Mouse (Mus musculus) forebrain, postnatal 0 days (tissue): ENCODE measurements around the gene Cope. TPM values are rescaled to one million over a fixed set of nuclear protein-coding genes. Genes with fewer than 3 reads are reported as not detected.

Source experiments
- ATAC-seq: fragments of 200-750 bp; cut with Nextera tagmentation; 2 replicates; pipeline ENCODE4 v1.8.0; 2017; ENCODE audit warnings: mild to moderate bottlenecking, moderate library complexity
- DNase-seq: peaks from one replicate; pipeline ENCODE4 v3.0.0-alpha.2; 2015
- H3K27ac ChIP-seq: fragments of 300-500 bp; sonication (generic); 2 replicates; pipeline ENCODE4 v1.5.1; 2014; ENCODE audit warnings: low read depth, mild to moderate bottlenecking, antibody characterized with exemption, low read length, moderate library complexity, mixed read lengths
- H3K27me3 ChIP-seq: fragments of 300-500 bp; sonication (generic); 2 replicates; pipeline ENCODE4 v1.6.1; 2014; ENCODE audit warnings: mild to moderate bottlenecking, low read length, mixed read lengths; ENCODE audit not compliant: insufficient read depth
- H3K36me3 ChIP-seq: fragments of 300-500 bp; sonication (generic); 2 replicates; pipeline ENCODE4 v1.6.1; 2014; ENCODE audit warnings: mild to moderate bottlenecking, moderate library complexity; ENCODE audit not compliant: insufficient read depth
- H3K4me1 ChIP-seq: fragments of 300-500 bp; sonication (generic); 2 replicates; pipeline ENCODE4 v1.6.1; 2014; ENCODE audit warnings: antibody characterized with exemption; ENCODE audit not compliant: insufficient read depth
- H3K4me2 ChIP-seq: fragments of 300-500 bp; sonication (generic); 2 replicates; pipeline ENCODE4 v1.6.1; 2014; ENCODE audit warnings: low read depth, mild to moderate bottlenecking, moderate library complexity
- H3K4me3 ChIP-seq: fragments of 300-500 bp; sonication (generic); 2 replicates; pipeline ENCODE4 v1.5.1; 2014; ENCODE audit warnings: low read depth, low read length, mixed read lengths
- H3K9ac ChIP-seq: fragments of 300-500 bp; sonication (generic); 2 replicates; pipeline ENCODE4 v1.6.1; 2014; ENCODE audit warnings: mild to moderate bottlenecking
- H3K9me3 ChIP-seq: fragments of 300-500 bp; sonication (generic); 2 replicates; pipeline ENCODE4 v1.6.1; 2016; ENCODE audit warnings: low read length
- CTCF ChIP-seq: sonication (generic); IDR thresholded peaks from 2 replicates; pipeline ENCODE4 v1.5.1; 2016; ENCODE audit warnings: antibody characterized with exemption, control low read depth, low read depth
- WGBS: fragments of 180-500 bp; shearing (Covaris S2); extraction: QIAGEN DNeasy Blood & Tissue Kit; methylation state at CpG from one replicate; pipeline ENCODE4 v1.1.7; 2014; 5-methylcytosine and 5-hydroxymethylcytosine counted together
- polyA plus RNA-seq: library from polyadenylated mRNA; unstranded; fragments of >200 nt; fragmentation: Nextera tagmentation; extraction: Ambion mirVana; gene quantifications from 2 replicates; pipeline ENCODE4 v1.2.1, GENCODE M21; 2015
- total RNA-seq: library from RNA; depleted of rRNA; stranded (reverse); fragments of >200 nt; gene quantifications from 2 replicates; pipeline ENCODE4 v1.2.3, GENCODE M21; 2014; rRNA removed

Cope gene
- total and polyA plus RNA-seq, 2 experiments from 2014 or later = 86.6 to 259 TPM

- TF ChIP-seq CTCF = peak; percentile 4; the same call in 1 of the 2 replicates
- peak overlapping the region; percentile 94 for H3K4me3 ChIP-seq
- WGBS = 5% methylated on average over 56 of the region's 64 CpGs
- ATAC-seq (peak; percentile 61), DNase-seq (no peak)
- H3K27me3 ChIP-seq = no peaks in the 10 kb centered on the region
- peaks cover 19% of the 10 kb centered on the region for H3K4me1 ChIP-seq
- peak overlapping the region; percentile 91 for H3K9ac ChIP-seq
- H3K27ac ChIP-seq = peak overlapping the region; percentile 91
- H3K4me2 ChIP-seq = peak overlapping the region; percentile 96
- H3K9me3 ChIP-seq = no peaks in the 10 kb centered on the region
- no peaks in the 10 kb centered on the region; the same call in 1 of the 2 replicates for H3K36me3 ChIP-seq
These were observed 50.4 kb downstream of the Cope start for GRCm38 (mm10) chr8:70352657-70353151.

- Histone ChIP-seq H3K9me3 (no peaks in the 10 kb centered on the region), H3K27me3 (no peaks in the 10 kb centered on the region), H3K4me3 (peak within 1 kb of the TSS; percentile 94), H3K4me1 (peaks cover 19% of the 10 kb centered on the region), H3K36me3 (no peaks in the 10 kb centered on the region; the same call in 1 of the 2 replicates), H3K27ac (peak within 1 kb of the TSS; percentile 91), H3K9ac (peak within 1 kb of the TSS; percentile 91), H3K4me2 (peak within 1 kb of the TSS; percentile 96)
- DNase-seq (peak; percentile 100), ATAC-seq (peak; percentile 91)
- no peak for TF ChIP-seq CTCF
- WGBS = under 1% methylated on average over 49 of the region's 69 CpGs
These were observed 51.0 kb downstream of the Cope start, which contains the start of gene Upf1 for GRCm38 (mm10) chr8:70353194-70353817. TSS of gene Upf1 (minus strand) at chr8:70353278.

- peak overlapping the region; percentile 68 for H3K9ac ChIP-seq
- no peaks in the 10 kb centered on the region for H3K36me3 ChIP-seq
- H3K4me2 ChIP-seq = peak overlapping the region; percentile 73
- peaks cover 19% of the 10 kb centered on the region for H3K4me1 ChIP-seq
- 52% methylated on average over 4 of the region's 4 CpGs for WGBS
- H3K27me3 ChIP-seq = no peaks in the 10 kb centered on the region
- peak overlapping the region; percentile 94 for H3K4me3 ChIP-seq
- ATAC-seq = no peak; the same call in 1 of the 2 replicates
- no peak for TF ChIP-seq CTCF
- H3K9me3 ChIP-seq = no peaks in the 10 kb centered on the region
- DNase-seq = no peak
- peak overlapping the region; percentile 86 for H3K27ac ChIP-seq
These were observed 51.7 kb downstream of the Cope start for GRCm38 (mm10) chr8:70354004-70354403.

- no peak overlapping the region for H3K4me2 ChIP-seq
- DNase-seq (no peak), ATAC-seq (no peak)
- 100% methylated on average over 1 of the region's 1 CpGs for WGBS
- no peak overlapping the region for H3K27ac ChIP-seq
- peaks cover 12% of the 10 kb centered on the region for H3K4me1 ChIP-seq
- no peaks in the 10 kb centered on the region for H3K36me3 ChIP-seq
- no peaks in the 10 kb centered on the region for H3K27me3 ChIP-seq
- H3K9ac ChIP-seq = no peak overlapping the region
- H3K9me3 ChIP-seq = no peaks in the 10 kb centered on the region
- TF ChIP-seq CTCF = no peak
- no peak overlapping the region for H3K4me3 ChIP-seq
These were observed 53.8 kb downstream of the Cope start for GRCm38 (mm10) chr8:70356111-70356510.

GRCm38 (mm10) chr8:70359411-70359810 lies 57.1 kb downstream of the Cope start:
- WGBS = 16% methylated on average over 3 of the region's 3 CpGs
- no peak overlapping the region for H3K4me2 ChIP-seq
- no peaks in the 10 kb centered on the region for H3K4me1 ChIP-seq
- H3K27ac ChIP-seq = no peak overlapping the region
- no peaks in the 10 kb centered on the region for H3K9me3 ChIP-seq
- ATAC-seq (no peak), DNase-seq (no peak)
- H3K27me3 ChIP-seq = no peaks in the 10 kb centered on the region
- no peak overlapping the region for H3K9ac ChIP-seq
- H3K4me3 ChIP-seq = no peak overlapping the region
- TF ChIP-seq CTCF = no peak
- H3K36me3 ChIP-seq = no peaks in the 10 kb centered on the region

GRCm38 (mm10) chr8:70360769-70361168 lies 58.5 kb downstream of the Cope start:
- Histone ChIP-seq H3K4me1 (no peaks in the 10 kb centered on the region), H3K9me3 (no peaks in the 10 kb centered on the region), H3K9ac (no peak overlapping the region), H3K4me2 (no peak overlapping the region), H3K36me3 (no peaks in the 10 kb centered on the region), H3K27me3 (no peaks in the 10 kb centered on the region), H3K27ac (no peak overlapping the region), H3K4me3 (no peak overlapping the region)
- no peak; the same call in 1 of the 2 replicates for ATAC-seq
- WGBS = 46% methylated on average over 4 of the region's 4 CpGs
- TF ChIP-seq CTCF = no peak
- no peak for DNase-seq

GRCm38 (mm10) chr8:70361484-70362032 lies 59.2 kb downstream of the Cope start:
- 78% methylated on average over 10 of the region's 10 CpGs for WGBS
- no peak for TF ChIP-seq CTCF
- H3K4me1 ChIP-seq = no peaks in the 10 kb centered on the region

More at GRCm38 (mm10) chr8:70361484-70362032, 59.2 kb downstream of the Cope start:
- no peak overlapping the region for H3K27ac ChIP-seq
- no peaks in the 10 kb centered on the region for H3K36me3 ChIP-seq
- no peaks in the 10 kb centered on the region for H3K27me3 ChIP-seq
- H3K4me2 ChIP-seq = no peak overlapping the region
- no peak for ATAC-seq
- H3K9ac ChIP-seq = no peak overlapping the region
- H3K9me3 ChIP-seq = no peaks in the 10 kb centered on the region
- no peak overlapping the region for H3K4me3 ChIP-seq
- no peak for DNase-seq

Other genes starting within 250 kb of the Cope start
- gene Tm6sf2, start 229.6 kb upstream of the Cope start, total RNA-seq = 0.92 and 3.0 TPM in 2 replicates
- gene Tm6sf2, start 229.6 kb upstream of the Cope start, polyA plus RNA-seq = 0.18 and 0.56 TPM in 2 replicates
- 0.31 and 0.48 TPM in 2 replicates for gene Hapln4, start 219.1 kb upstream of the Cope start, total RNA-seq
- 0.53 and 0.71 TPM in 2 replicates for gene Hapln4, start 219.1 kb upstream of the Cope start, polyA plus RNA-seq
- 316 and 372 TPM in 2 replicates for gene Ncan, start 181.6 kb upstream of the Cope start, total RNA-seq
- gene Ncan, start 181.6 kb upstream of the Cope start, polyA plus RNA-seq = 112 and 209 TPM in 2 replicates
- gene Nr2c2ap, start 171.2 kb upstream of the Cope start, total RNA-seq = 6.6 and 7.2 TPM in 2 replicates
- 55.9 and 58.0 TPM in 2 replicates for gene Nr2c2ap, start 171.2 kb upstream of the Cope start, polyA plus RNA-seq
- 8.5 and 10.2 TPM in 2 replicates for gene Rfxank, start 163.4 kb upstream of the Cope start, total RNA-seq
- 6.0 and 7.9 TPM in 2 replicates for gene Rfxank, start 163.4 kb upstream of the Cope start, polyA plus RNA-seq
- 59.3 and 74.9 TPM in 2 replicates for gene Borcs8, start 163.0 kb upstream of the Cope start, total RNA-seq
- gene Borcs8, start 163.0 kb upstream of the Cope start, polyA plus RNA-seq = 56.5 and 64.4 TPM in 2 replicates
- gene Mef2b, start 162.8 kb upstream of the Cope start, total RNA-seq = 0.90 TPM in 1 of 2 replicates, not detected in the other
- gene Mef2b, start 162.8 kb upstream of the Cope start, polyA plus RNA-seq = 1.3 and 1.7 TPM in 2 replicates
- 60.7 and 74.9 TPM in 2 replicates for gene Tmem161a, start 130.2 kb upstream of the Cope start, total RNA-seq
- gene Tmem161a, start 130.2 kb upstream of the Cope start, polyA plus RNA-seq = 43.3 and 52.7 TPM in 2 replicates
- gene Slc25a42, start 90.2 kb upstream of the Cope start, total RNA-seq = 11.7 and 12.0 TPM in 2 replicates
- gene Slc25a42, start 90.2 kb upstream of the Cope start, polyA plus RNA-seq = 4.6 and 6.2 TPM in 2 replicates
- gene Sugp2, start 68.3 kb upstream of the Cope start, total RNA-seq = 119 and 129 TPM in 2 replicates
- gene Sugp2, start 68.3 kb upstream of the Cope start, polyA plus RNA-seq = 50.9 and 65.0 TPM in 2 replicates
- 108 and 136 TPM in 2 replicates for gene Armc6, start 68.1 kb upstream of the Cope start, total RNA-seq
- 119 and 122 TPM in 2 replicates for gene Armc6, start 68.1 kb upstream of the Cope start, polyA plus RNA-seq
- 27.2 and 34.7 TPM in 2 replicates for gene Homer3, start 19.7 kb upstream of the Cope start, total RNA-seq
- 20.2 and 23.9 TPM in 2 replicates for gene Homer3, start 19.7 kb upstream of the Cope start, polyA plus RNA-seq
- 46.6 and 49.3 TPM in 2 replicates for gene Ddx49, start within 50 bp of the Cope start, total RNA-seq
- 49.3 and 54.9 TPM in 2 replicates for gene Ddx49, start within 50 bp of the Cope start, polyA plus RNA-seq
- 52.5 and 58.4 TPM in 2 replicates for gene Cers1, start 13.3 kb downstream of the Cope start, total RNA-seq
- gene Cers1, start 13.3 kb downstream of the Cope start, polyA plus RNA-seq = 37.8 and 45.3 TPM in 2 replicates
- gene Gdf1, start 27.3 kb downstream of the Cope start, total RNA-seq = 8.1 and 9.3 TPM in 2 replicates
- 6.2 and 8.0 TPM in 2 replicates for gene Gdf1, start 27.3 kb downstream of the Cope start, polyA plus RNA-seq
- 28.1 and 38.7 TPM in 2 replicates for gene Upf1, start 50.8 kb downstream of the Cope start, total RNA-seq
- gene Upf1, start 50.8 kb downstream of the Cope start, polyA plus RNA-seq = 7.1 and 9.0 TPM in 2 replicates
- 0.81 TPM in 1 of 2 replicates, not detected in the other for gene Comp, start 71.0 kb downstream of the Cope start, total RNA-seq
- 0.05 and 0.29 TPM in 2 replicates for gene Comp, start 71.0 kb downstream of the Cope start, polyA plus RNA-seq
- 41.2 and 51.7 TPM in 2 replicates for gene Crtc1, start 137.1 kb downstream of the Cope start, total RNA-seq
- 43.8 and 52.9 TPM in 2 replicates for gene Crtc1, start 137.1 kb downstream of the Cope start, polyA plus RNA-seq
- gene Klhl26, start 174.4 kb downstream of the Cope start, total RNA-seq = 29.9 and 34.8 TPM in 2 replicates
- 30.8 and 35.3 TPM in 2 replicates for gene Klhl26, start 174.4 kb downstream of the Cope start, polyA plus RNA-seq
- 96.0 and 115 TPM in 2 replicates for gene Tmem59l, start 184.8 kb downstream of the Cope start, total RNA-seq
- gene Tmem59l, start 184.8 kb downstream of the Cope start, polyA plus RNA-seq = 147 and 150 TPM in 2 replicates
- 6.5 and 20.9 TPM in 2 replicates for gene Crlf1, start 190.6 kb downstream of the Cope start, total RNA-seq
- gene Crlf1, start 190.6 kb downstream of the Cope start, polyA plus RNA-seq = 24.6 and 34.5 TPM in 2 replicates
- 130 and 148 TPM in 2 replicates for gene Rex1bd, start 204.2 kb downstream of the Cope start, total RNA-seq
- 200 and 247 TPM in 2 replicates for gene Rex1bd, start 204.2 kb downstream of the Cope start, polyA plus RNA-seq
- 459 and 595 TPM in 2 replicates for gene Uba52, start 208.3 kb downstream of the Cope start, total RNA-seq
- 808 and 1,035 TPM in 2 replicates for gene Uba52, start 208.3 kb downstream of the Cope start, polyA plus RNA-seq
- 559 and 592 TPM in 2 replicates for gene Fkbp8, start 225.2 kb downstream of the Cope start, total RNA-seq
- 385 and 426 TPM in 2 replicates for gene Fkbp8, start 225.2 kb downstream of the Cope start, polyA plus RNA-seq
- gene Kxd1, start 225.4 kb downstream of the Cope start, total RNA-seq = 39.1 and 43.5 TPM in 2 replicates
- gene Kxd1, start 225.4 kb downstream of the Cope start, polyA plus RNA-seq = 51.6 and 51.9 TPM in 2 replicates
- gene Ell, start 236.9 kb downstream of the Cope start, total RNA-seq = 16.2 and 18.4 TPM in 2 replicates
- 9.7 and 11.0 TPM in 2 replicates for gene Ell, start 236.9 kb downstream of the Cope start, polyA plus RNA-seq